Mouse (Mus musculus) cortical plate, adult 2 months (tissue): Measurements from ENCODE around the gene Lsamp.

ENCODE experiments used
- CTCF ChIP-seq: fragments of 200-500 bp; IDR thresholded peaks from 2 replicates; pipeline ENCODE4 v1.5.1; 2011; ENCODE audit warnings: mild to moderate bottlenecking, control low read depth, low read length; ENCODE audit not compliant: insufficient read depth; ENCODE audit errors: extremely low read depth
- POLR2A ChIP-seq: fragments of 200-500 bp; IDR thresholded peaks from 2 replicates; pipeline ENCODE4 v1.6.1; 2011; ENCODE audit warnings: mild to moderate bottlenecking, low read length, control low read depth; ENCODE audit not compliant: insufficient read depth; ENCODE audit errors: extremely low read depth

- TF ChIP-seq CTCF = no peak
- no peak for TF ChIP-seq POLR2A
These were observed 387.1 kb downstream of the Lsamp start for GRCm38 (mm10) chr16:40371291-40371690.
